Mouse (Mus musculus) midbrain, embryonic 15.5 days (tissue): ENCODE measurements around the gene Ankrd40. TPM values are rescaled to one million over a fixed set of nuclear protein-coding genes. Genes with fewer than 3 reads are reported as not detected.
A peak's percentile ranks its signal among the peaks of the same experiment; 100 is the strongest.

ENCODE experiments used
- ATAC-seq: fragments of 200-750 bp; cut with Nextera tagmentation; replicated peaks from 2 replicates; pipeline ENCODE4 v1.8.0; 2017; ENCODE audit warnings: moderate TSS enrichment
- H3K27ac ChIP-seq: fragments of 300-500 bp; sonication (generic); 2 replicates; pipeline ENCODE4 v1.5.1; 2015; ENCODE audit warnings: mild to moderate bottlenecking, inconsistent platforms
- H3K27me3 ChIP-seq: fragments of 300-500 bp; sonication (generic); replicated peaks from 2 replicates; pipeline ENCODE4 v1.6.1; 2015; ENCODE audit warnings: inconsistent platforms
- H3K36me3 ChIP-seq: fragments of 300-500 bp; sonication (generic); replicated peaks from 2 replicates; pipeline ENCODE4 v1.6.1; 2015; ENCODE audit warnings: inconsistent platforms
- H3K4me1 ChIP-seq: fragments of 300-500 bp; sonication (generic); 2 replicates; pipeline ENCODE4 v1.6.1; 2015; ENCODE audit warnings: inconsistent platforms
- H3K4me2 ChIP-seq: fragments of 300-500 bp; sonication (generic); 2 replicates; pipeline ENCODE4 v1.6.1; 2015; ENCODE audit warnings: inconsistent platforms, mild to moderate bottlenecking, moderate library complexity
- H3K4me3 ChIP-seq: fragments of 300-500 bp; sonication (generic); 2 replicates; pipeline ENCODE4 v1.5.1; 2015; ENCODE audit warnings: mild to moderate bottlenecking, inconsistent platforms
- H3K9ac ChIP-seq: fragments of 300-500 bp; sonication (generic); 2 replicates; pipeline ENCODE4 v1.6.1; 2015; ENCODE audit warnings: mild to moderate bottlenecking, inconsistent platforms
- H3K9me3 ChIP-seq: fragments of 300-500 bp; sonication (generic); 2 replicates; pipeline ENCODE4 v1.6.1; 2016; ENCODE audit warnings: inconsistent platforms
- WGBS: fragments of 180-500 bp; shearing (Covaris S2); methylation state at CpG from one replicate; pipeline ENCODE4 v1.1.7; 2015; ENCODE audit warnings: mixed read lengths; 5-methylcytosine and 5-hydroxymethylcytosine counted together
- polyA plus RNA-seq: library from polyadenylated mRNA; unstranded; fragments of >200 nt; fragmentation: Nextera tagmentation; extraction: Ambion mirVana; gene quantifications from 2 replicates; pipeline ENCODE4 v1.2.1, GENCODE M21; 2015

Ankrd40 gene
- polyA plus RNA-seq = 16.7 and 18.4 TPM in 2 replicates

DNA sequence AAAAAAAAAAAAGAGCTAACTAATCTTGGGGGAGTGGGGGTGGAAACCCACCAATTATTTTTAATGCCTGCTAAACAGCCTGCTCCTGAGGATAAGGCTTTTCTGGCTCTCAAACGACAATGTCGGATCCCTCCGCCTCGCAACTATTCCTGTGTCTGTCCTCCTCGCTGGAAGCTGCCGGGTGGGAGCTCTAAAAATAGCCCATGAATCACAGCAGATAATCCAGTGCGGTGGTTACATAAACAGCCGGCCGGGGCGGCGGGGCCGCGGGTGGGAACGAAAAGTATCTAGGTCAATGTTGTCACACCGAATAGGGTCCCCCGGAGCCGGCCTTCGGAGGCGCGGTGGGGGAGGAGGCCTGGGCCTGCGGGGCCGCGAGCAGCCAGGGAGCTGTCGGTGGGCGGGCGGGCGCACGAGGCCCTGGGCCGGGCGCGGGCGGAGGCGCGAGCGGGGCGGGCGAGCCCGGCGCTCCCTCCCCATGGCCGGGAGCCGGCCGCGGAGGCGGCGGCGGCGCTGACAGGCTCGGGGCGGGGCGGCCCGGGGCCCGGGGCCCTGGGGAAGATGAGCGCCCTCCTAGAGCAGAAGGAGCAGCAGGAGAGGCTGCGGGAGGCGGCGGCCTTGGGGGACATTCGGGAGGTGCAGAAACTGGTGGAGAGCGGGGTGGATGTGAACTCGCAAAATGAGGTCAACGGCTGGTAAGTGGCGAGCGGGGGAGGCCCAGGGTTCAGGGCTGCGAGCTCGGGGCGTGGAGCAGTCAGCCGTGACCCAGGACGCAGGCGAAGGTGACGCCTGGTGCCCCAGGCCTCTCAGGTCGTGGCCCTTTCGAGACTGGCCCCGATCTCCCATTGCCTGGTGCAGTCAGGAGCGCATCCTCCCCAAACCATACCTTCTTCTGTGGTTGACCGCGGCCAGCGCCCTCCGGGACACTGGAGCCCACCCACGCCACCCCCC lies at the start of gene Ankrd40:
Ankrd40 (plus strand) TSS at position 309 of the 951 bp plus-strand sequence.
- peaks cover 42% of the 10 kb centered on the region for H3K4me1 ChIP-seq

DNA sequence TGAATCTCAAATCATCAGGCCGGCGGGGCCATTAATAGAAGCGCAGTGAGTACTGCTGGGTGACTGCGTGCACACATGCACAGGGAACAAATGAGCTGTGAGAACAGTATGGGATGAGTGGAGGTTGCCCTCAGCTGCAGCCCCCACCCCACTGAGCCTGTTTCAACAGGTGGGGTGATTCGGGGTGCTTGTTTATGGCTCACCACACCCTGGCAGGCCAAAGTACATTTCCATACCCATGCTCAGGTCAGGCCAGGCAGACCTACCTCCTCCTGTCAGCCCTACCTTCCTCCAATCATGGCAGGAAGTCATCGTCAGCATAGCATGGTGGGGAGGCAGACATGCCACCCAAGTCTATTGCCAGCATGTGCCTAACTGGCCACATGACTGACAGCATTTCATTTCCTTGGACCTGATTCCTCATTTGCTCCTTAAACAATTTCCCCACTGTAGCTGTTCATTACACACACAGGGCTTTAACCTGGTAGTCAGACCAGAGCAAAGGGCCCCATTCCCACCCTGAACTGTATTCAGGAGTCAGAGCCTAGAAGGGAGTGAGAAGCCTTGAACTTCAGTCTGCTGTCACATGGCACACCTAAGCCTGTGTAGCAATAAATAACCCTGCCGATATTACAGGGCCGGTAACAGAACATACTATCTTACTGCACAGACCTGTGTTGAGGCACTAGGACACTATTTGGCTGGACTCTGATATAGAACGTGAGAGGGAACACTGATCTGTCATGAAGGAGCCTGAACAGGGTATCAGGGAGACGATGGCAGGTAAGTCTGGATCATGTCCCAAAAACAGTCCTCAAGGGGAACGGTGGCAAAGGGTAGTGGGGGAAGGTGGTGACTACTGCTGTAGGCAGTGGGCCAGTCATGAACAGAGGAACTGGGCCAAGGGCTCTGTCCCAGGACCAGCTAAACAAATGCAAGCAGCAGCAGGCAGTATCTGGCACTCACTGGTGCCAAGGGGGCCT lies 46.3 kb upstream of the Ankrd40 start, which contains the start of gene Gm21885:
Gm21885 (plus strand) TSS at position 675 of the 983 bp plus-strand sequence.
- Histone ChIP-seq H3K9me3 (no peaks in the 10 kb centered on the region), H3K27ac (no peak within 1 kb of the TSS), H3K27me3 (no peaks in the 10 kb centered on the region), H3K9ac (no peak within 1 kb of the TSS), H3K36me3 (peaks cover 21% of the 10 kb centered on the region), H3K4me2 (no peak within 1 kb of the TSS), H3K4me1 (peaks cover 11% of the 10 kb centered on the region), H3K4me3 (no peak within 1 kb of the TSS)
- 84% methylated on average over 11 of the region's 11 CpGs for WGBS
- no peak for ATAC-seq

More for the DNA sequence above, at the start of gene Ankrd40:
- Histone ChIP-seq H3K4me2 (peak within 1 kb of the TSS; percentile 70), H3K9me3 (no peaks in the 10 kb centered on the region), H3K27ac (peak within 1 kb of the TSS; percentile 95), H3K27me3 (no peaks in the 10 kb centered on the region), H3K4me3 (peak within 1 kb of the TSS; percentile 63), H3K9ac (peak within 1 kb of the TSS; percentile 82), H3K36me3 (no peaks in the 10 kb centered on the region)
- WGBS = under 1% methylated on average over 74 of the region's 78 CpGs
- ATAC-seq = peak; percentile 91

DNA sequence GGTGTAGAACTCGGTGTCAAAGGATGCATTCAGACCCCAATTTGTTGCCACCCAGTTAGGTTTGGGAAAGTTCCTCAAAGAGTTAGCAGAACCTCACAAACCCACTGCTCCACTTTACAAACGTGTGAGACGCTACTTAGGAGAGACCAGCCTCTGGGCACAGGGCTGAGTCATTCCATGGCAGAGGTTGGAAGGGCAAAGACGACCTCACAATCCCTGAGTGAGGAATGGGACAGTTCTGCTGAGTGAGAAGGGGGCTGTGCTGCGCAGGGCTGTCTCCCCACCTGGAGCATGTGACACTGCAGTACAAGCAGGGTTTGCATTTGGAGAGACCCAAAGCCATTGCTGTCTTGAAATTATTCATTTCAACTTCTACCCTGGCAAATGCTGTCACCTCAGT lies 45.5 kb upstream of the Ankrd40 start:
- H3K4me1 ChIP-seq = peaks cover 5% of the 10 kb centered on the region
- WGBS = 66% methylated on average over 5 of the region's 5 CpGs

DNA sequence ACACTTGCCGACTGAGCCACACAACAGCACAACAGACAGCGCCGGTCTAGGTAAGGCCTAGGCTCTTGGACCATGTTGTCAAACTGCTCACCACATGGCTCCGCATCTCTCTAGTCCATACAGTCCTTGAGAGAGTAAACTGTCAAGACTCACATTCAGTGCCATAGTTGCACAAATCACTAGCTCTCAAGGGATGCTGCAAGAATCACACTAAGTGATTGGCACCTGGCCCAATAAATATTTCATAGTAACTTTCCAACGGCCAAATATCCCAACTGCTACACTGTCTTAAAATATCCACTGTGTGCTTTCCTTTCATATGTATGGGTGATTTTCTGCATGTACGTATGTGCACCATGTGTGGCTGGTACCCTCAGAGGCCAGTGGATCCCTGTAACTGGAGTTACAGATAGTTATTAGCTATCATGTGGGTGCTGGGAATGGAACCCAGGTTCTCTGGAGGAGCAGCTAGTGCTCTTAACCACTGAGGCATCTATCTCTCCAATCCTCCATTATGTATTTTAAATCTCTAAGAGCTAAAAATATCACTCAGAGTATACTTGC lies 44.2 kb upstream of the Ankrd40 start:
- Histone ChIP-seq H3K9me3 (no peaks in the 10 kb centered on the region), H3K27me3 (no peaks in the 10 kb centered on the region), H3K36me3 (peaks cover 39% of the 10 kb centered on the region), H3K27ac (no peak overlapping the region), H3K9ac (no peak overlapping the region), H3K4me1 (peaks cover 3% of the 10 kb centered on the region; the same call in 1 of the 2 replicates), H3K4me3 (no peak overlapping the region), H3K4me2 (no peak overlapping the region)
- no peak for ATAC-seq
- 93% methylated on average over 6 of the region's 6 CpGs for WGBS

More for the DNA sequence above, 45.5 kb upstream of the Ankrd40 start:
- no peak for ATAC-seq
- Histone ChIP-seq H3K4me2 (no peak overlapping the region), H3K4me3 (no peak overlapping the region), H3K27ac (no peak overlapping the region), H3K9me3 (no peaks in the 10 kb centered on the region), H3K36me3 (peaks cover 29% of the 10 kb centered on the region), H3K27me3 (no peaks in the 10 kb centered on the region), H3K9ac (no peak overlapping the region)

DNA sequence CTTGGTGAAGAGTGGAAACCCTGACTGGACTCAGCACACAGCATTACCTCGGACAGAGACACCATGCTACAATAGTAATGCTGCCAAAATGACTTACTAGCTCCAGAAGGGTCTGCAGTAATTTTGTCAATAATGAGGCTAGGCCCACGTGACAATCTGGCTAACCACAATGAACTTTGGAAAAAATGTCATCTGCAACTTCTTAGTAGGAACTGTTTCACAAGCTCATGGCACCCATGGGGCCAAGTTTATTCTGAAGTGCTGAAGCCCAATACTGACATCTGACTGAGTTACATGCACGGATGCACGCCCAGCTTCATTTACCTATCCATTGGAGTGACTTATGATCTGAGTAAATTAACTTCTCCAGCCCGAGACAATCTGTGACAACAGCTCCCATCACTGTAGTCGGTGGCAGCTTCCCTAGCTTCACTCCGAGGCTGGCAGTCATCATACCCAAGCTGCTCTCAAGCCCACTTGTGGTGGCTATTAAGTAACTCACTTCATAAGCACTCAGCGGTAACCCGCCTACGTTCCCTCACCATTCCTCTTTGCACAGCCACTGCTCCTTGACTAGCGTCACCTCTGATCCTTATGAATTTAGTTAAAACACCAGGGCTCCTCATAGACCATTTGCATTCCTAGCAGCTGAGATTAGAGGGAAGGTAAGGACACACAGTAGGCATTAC lies 41.8 kb upstream of the Ankrd40 start:
- H3K9ac ChIP-seq = no peak overlapping the region
- no peak overlapping the region for H3K4me2 ChIP-seq
- no peak for ATAC-seq
- no peaks in the 10 kb centered on the region for H3K27me3 ChIP-seq
- WGBS = 89% methylated on average over 11 of the region's 11 CpGs
- H3K4me1 ChIP-seq = no peaks in the 10 kb centered on the region
- peaks cover 51% of the 10 kb centered on the region for H3K36me3 ChIP-seq
- no peak overlapping the region for H3K4me3 ChIP-seq
- no peaks in the 10 kb centered on the region for H3K9me3 ChIP-seq
- H3K27ac ChIP-seq = no peak overlapping the region

DNA sequence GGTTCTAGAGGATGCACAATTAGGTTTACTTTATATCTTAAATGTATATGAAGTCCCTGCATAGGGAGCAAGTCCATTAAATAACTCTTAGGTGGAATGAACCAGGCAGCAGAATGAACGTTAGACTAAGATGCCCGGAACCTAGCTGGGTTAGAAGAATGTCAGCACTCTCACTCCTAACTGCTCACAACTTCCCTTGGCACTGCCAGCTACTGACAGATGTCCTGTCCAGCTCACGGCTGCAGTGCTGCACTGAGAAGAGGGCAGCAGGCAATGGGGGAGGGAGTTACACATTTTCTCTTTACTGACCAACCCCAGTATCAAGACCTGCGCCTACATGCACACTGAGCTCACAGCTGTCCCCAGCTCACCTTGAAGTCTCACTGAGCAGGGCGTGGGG lies 40.7 kb upstream of the Ankrd40 start:
- 91% methylated on average over 5 of the region's 5 CpGs for WGBS
- ATAC-seq = no peak
- Histone ChIP-seq H3K27me3 (no peaks in the 10 kb centered on the region), H3K9me3 (no peaks in the 10 kb centered on the region), H3K4me3 (no peak overlapping the region), H3K27ac (no peak overlapping the region), H3K4me2 (no peak overlapping the region), H3K9ac (no peak overlapping the region), H3K4me1 (no peaks in the 10 kb centered on the region), H3K36me3 (peaks cover 58% of the 10 kb centered on the region)

DNA sequence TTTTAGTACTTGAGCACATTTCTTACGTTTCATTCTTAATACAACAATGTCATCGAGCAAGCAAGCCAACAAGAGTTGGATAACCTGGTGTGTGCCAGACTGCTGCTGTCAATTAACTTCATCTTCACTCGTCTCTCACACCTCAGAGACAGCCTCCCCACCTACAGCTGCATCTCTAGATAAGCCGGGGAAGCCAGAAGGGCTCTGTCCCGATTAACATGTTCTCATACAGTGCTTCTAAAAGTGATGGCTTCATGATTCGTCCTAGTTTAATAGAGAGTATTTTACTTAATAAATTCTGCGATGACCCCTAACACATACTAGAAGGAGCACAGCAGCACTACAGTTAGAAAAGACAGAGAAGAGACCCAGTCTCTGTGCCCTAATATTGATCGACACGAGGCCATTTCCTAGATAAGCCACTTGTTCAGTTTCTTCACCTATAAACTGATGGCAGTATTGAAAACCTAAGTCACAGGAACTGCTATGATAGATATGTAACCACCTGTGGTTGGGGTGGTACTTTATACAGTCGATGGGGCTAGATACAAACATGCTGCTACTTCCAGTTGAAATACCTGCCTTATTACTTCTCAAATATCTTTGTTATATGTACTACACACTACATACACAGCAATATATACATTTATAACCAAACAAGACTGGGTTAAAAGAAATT lies 37.6 kb upstream of the Ankrd40 start:
- peaks cover 71% of the 10 kb centered on the region for H3K36me3 ChIP-seq
- ATAC-seq = no peak
- H3K27ac ChIP-seq = no peak overlapping the region
- H3K4me3 ChIP-seq = no peak overlapping the region
- H3K27me3 ChIP-seq = no peaks in the 10 kb centered on the region
- no peak overlapping the region for H3K4me2 ChIP-seq
- H3K9me3 ChIP-seq = no peaks in the 10 kb centered on the region
- 91% methylated on average over 10 of the region's 10 CpGs for WGBS
- no peak overlapping the region for H3K9ac ChIP-seq
- no peaks in the 10 kb centered on the region for H3K4me1 ChIP-seq

DNA sequence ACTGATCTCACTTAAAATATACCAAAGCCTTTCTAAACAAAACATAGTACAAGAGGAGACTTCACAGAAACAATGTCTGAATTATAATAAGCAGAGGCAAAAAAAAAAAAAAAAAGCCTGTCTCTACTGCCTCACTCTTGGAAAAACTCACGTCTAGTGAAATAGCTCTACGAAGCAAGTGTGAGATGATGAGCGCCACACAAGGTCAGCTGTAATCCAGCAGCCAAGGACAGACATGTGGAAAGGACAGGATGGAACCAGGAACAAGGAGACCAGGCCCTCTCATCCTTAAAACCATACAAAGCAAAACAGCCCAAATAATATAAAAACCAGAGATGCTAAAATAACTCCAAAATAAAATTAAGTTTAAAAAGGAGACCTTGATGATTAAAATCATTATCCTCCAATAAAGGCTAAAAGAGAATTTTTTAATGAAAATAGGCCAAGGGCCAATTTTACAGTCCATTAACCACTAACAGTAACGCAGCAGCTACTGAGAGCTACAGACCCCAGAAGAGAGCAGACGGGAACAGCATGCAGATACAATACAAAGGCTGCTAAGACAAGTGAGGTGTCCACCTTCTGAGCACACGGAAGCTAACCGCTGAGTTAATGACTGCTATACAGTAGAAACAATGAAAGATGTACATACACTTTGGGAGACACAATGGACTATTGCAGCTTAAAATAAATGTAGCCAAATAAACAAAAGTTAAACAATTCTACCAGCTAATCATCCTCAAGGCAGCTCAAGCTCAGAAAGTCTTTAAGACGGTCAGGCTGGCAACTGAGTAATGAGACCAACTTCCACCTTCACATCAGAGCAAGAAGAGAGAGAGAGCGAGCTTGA lies 32.6 kb upstream of the Ankrd40 start:
- Histone ChIP-seq H3K4me2 (no peak overlapping the region), H3K9me3 (no peaks in the 10 kb centered on the region), H3K4me3 (no peak overlapping the region), H3K27ac (no peak overlapping the region), H3K36me3 (peaks cover 57% of the 10 kb centered on the region), H3K27me3 (no peaks in the 10 kb centered on the region), H3K9ac (no peak overlapping the region), H3K4me1 (no peaks in the 10 kb centered on the region)
- no peak for ATAC-seq
- WGBS = 75% methylated on average over 9 of the region's 9 CpGs

DNA sequence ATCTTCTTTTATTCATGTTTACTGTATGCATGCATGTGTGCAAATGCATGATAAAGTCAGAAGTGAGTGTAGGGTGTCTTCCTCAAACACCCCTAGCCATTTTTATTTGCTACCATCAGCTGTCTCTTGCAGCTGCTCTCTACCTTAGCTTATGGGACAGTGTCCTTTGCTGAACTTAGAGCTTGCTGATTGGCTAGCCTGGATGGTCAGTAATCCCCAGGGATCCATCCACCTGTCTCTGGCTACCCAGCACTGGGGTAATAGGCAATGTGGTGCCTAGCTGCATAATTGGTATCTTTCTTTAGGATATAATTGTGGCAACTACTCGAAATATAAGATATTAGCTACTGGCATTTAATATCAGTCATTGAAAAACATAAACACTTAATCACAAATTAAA lies 15.1 kb upstream of the Ankrd40 start:
- 86% methylated on average over 1 of the region's 1 CpGs for WGBS

DNA sequence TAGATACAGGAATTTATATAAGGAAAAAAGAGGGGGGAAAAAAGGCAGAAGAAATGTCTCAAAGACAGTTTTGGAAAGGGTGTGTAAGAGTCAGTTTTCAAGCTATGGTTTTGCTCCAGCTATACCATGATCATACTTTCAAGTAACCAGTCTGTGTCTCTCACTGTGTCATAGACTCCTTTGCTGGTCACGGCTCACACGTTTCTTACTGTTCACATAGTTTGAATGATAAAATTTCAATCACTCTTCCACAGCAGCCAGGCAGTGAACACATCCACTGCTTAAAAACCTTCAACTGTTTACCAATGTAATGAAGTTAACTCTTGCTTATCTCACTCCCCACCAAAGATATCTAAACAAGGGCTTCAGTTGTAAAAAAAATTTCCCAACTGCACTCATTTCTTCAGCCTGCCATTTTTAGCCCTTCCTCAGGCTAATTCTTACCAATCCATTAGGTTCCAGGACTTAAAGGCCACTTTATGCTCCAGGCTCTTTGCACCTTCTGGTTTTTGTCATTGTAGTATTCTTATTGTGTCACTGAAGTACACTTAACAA lies 13.6 kb upstream of the Ankrd40 start:
- WGBS = 74% methylated on average over 2 of the region's 2 CpGs
- Histone ChIP-seq H3K9me3 (no peaks in the 10 kb centered on the region), H3K9ac (no peak overlapping the region), H3K4me3 (no peak overlapping the region), H3K27ac (no peak overlapping the region), H3K4me1 (peaks cover 47% of the 10 kb centered on the region), H3K27me3 (no peaks in the 10 kb centered on the region), H3K36me3 (no peaks in the 10 kb centered on the region), H3K4me2 (no peak overlapping the region)
- no peak for ATAC-seq

More for the DNA sequence above, 15.1 kb upstream of the Ankrd40 start:
- no peaks in the 10 kb centered on the region; the same call in 1 of the 2 replicates for H3K36me3 ChIP-seq
- H3K9ac ChIP-seq = no peak overlapping the region
- peaks cover 38% of the 10 kb centered on the region for H3K4me1 ChIP-seq
- ATAC-seq = no peak
- H3K27ac ChIP-seq = no peak overlapping the region
- H3K4me3 ChIP-seq = no peak overlapping the region
- no peaks in the 10 kb centered on the region for H3K9me3 ChIP-seq
- H3K4me2 ChIP-seq = no peak overlapping the region
- H3K27me3 ChIP-seq = no peaks in the 10 kb centered on the region
